In genomic region chr2:172923198-172923597, GRCm38 (mm10) we compare ENCODE assay signal across 18 mouse cellular contexts. TPM values are rescaled to one million over a fixed set of nuclear protein-coding genes. Genes with fewer than 3 reads are reported as not detected.
DNase-seq lines count a peak whose midpoint lies in the region; ATAC-seq and TF ChIP-seq lines count a peak whose summit lies in the region.
"Had no signal": no experiment of that assay in that cellular context is flagged by ENCODE, and none has a peak within 500 bp of the region (broad histone marks: within the 10 kb centered on the region; RNA-seq: fewer than 3 reads in every experiment).

No protein-coding gene starts in this region.

- H3K27ac ChIP-seq in heart, embryonic 10.5 days, result no peak overlapping the region
- no peak overlapping the region for H3K27ac ChIP-seq in neural tube, embryonic 15.5 days (replicated peaks)
- no peak overlapping the region for H3K27ac ChIP-seq in midbrain, postnatal 0 days (ENCODE audit: low read depth, low read length)
- H3K27ac ChIP-seq: forebrain, embryonic 13.5 days; kidney, postnatal 0 days; limb, embryonic 12.5 days had no signal

- H3K4me2 ChIP-seq in neural tube, embryonic 15.5 days, result no peak overlapping the region
- H3K4me2 ChIP-seq in midbrain, postnatal 0 days (ENCODE audit: low read depth, low read length, poor library complexity, severe bottlenecking), result no peak overlapping the region
- H3K4me2 ChIP-seq: embryonic facial prominence, embryonic 15.5 days; forebrain, embryonic 13.5 days; limb, embryonic 12.5 days had no signal

- DNase-seq in heart, adult 9 months (ENCODE audit: low spot score in 2 of 2), result peak; percentile 19 to 35
- DNase-seq in heart, embryonic 10.5 days (ENCODE audit: low spot score), result no peak
- DNase-seq in adrenal gland, adult 8-10 months, result peak; percentile 80
- peak; percentile 63 for DNase-seq in gastrocnemius, postnatal 14 days
- DNase-seq in heart, postnatal 36 days, result peak; percentile 21 to 48
- DNase-seq in midbrain, postnatal 0 days (ENCODE audit: low spot score), result no peak
- no peak for DNase-seq in retina, postnatal 1 day
- DNase-seq: thymus, postnatal 36 days had no signal

- no peak overlapping the region for H3K9ac ChIP-seq in neural tube, embryonic 15.5 days (replicated peaks)
- H3K9ac ChIP-seq in midbrain, postnatal 0 days (replicated peaks; ENCODE audit: low read length, poor library complexity, severe bottlenecking), result no peak overlapping the region
- H3K9ac ChIP-seq: embryonic facial prominence, embryonic 15.5 days; forebrain, embryonic 13.5 days; limb, embryonic 12.5 days had no signal

- no peak overlapping the region for H3K4me3 ChIP-seq in heart, embryonic 10.5 days
- H3K4me3 ChIP-seq in neural tube, embryonic 15.5 days (replicated peaks), result no peak overlapping the region
- no peak overlapping the region for H3K4me3 ChIP-seq in midbrain, postnatal 0 days (ENCODE audit: low read depth, low read length)
- H3K4me3 ChIP-seq: embryonic facial prominence, embryonic 15.5 days; forebrain, embryonic 13.5 days; limb, embryonic 12.5 days; megakaryocyte, embryonic 14.5 days had no signal

- WGBS in heart, embryonic 10.5 days, result 83% methylated on average over 7 of the region's 7 CpGs
- WGBS in neural tube, embryonic 15.5 days, result 89% methylated on average over 7 of the region's 7 CpGs
- 86% methylated on average over 7 of the region's 7 CpGs for WGBS in midbrain, postnatal 0 days

- intact Hi-C loops in gastrocnemius, postnatal 14 days (cut with DNase I; ENCODE audit: low total_unique reads), result no loop called here
- intact Hi-C loops in heart, postnatal 36 days (cut with DNase I), result no loop called here

- no peak for TF ChIP-seq CTCF in midbrain, postnatal 0 days (IDR thresholded peaks at IDR 0.05)

- H3K9me3 ChIP-seq in heart, embryonic 10.5 days, result no peaks in the 10 kb centered on the region
- H3K9me3 ChIP-seq in neural tube, embryonic 15.5 days (replicated peaks), result no peaks in the 10 kb centered on the region
- H3K9me3 ChIP-seq in midbrain, postnatal 0 days (ENCODE audit: low read length), result no peaks in the 10 kb centered on the region
- H3K9me3 ChIP-seq: embryonic facial prominence, embryonic 15.5 days; forebrain, embryonic 13.5 days; limb, embryonic 12.5 days; megakaryocyte, embryonic 14.5 days had no signal

- H3K36me3 ChIP-seq in heart, embryonic 10.5 days, result peaks cover 6% of the 10 kb centered on the region; the same call in 1 of the 2 replicates
- no peaks in the 10 kb centered on the region for H3K36me3 ChIP-seq in neural tube, embryonic 15.5 days
- H3K36me3 ChIP-seq in midbrain, postnatal 0 days (ENCODE audit: insufficient read depth, low read length), result no peaks in the 10 kb centered on the region
- H3K36me3 ChIP-seq: embryonic facial prominence, embryonic 15.5 days; G1E had no signal

- peaks cover 68% of the 10 kb centered on the region for H3K4me1 ChIP-seq in heart, embryonic 10.5 days
- H3K4me1 ChIP-seq in neural tube, embryonic 15.5 days, result no peaks in the 10 kb centered on the region
- no peaks in the 10 kb centered on the region for H3K4me1 ChIP-seq in midbrain, postnatal 0 days (ENCODE audit: insufficient read depth, low read length)
- H3K4me1 ChIP-seq: forebrain, embryonic 13.5 days had no signal

- no peaks in the 10 kb centered on the region for H3K27me3 ChIP-seq in heart, embryonic 10.5 days (ENCODE audit: insufficient read depth, poor library complexity, severe bottlenecking)
- no peaks in the 10 kb centered on the region; the same call in 1 of the 2 replicates for H3K27me3 ChIP-seq in neural tube, embryonic 15.5 days (replicated peaks)
- no peaks in the 10 kb centered on the region for H3K27me3 ChIP-seq in midbrain, postnatal 0 days (ENCODE audit: insufficient read depth, low read length)
- H3K27me3 ChIP-seq: embryonic facial prominence, embryonic 15.5 days; forebrain, embryonic 13.5 days; limb, embryonic 12.5 days had no signal

- no peak for ATAC-seq in neural tube, embryonic 15.5 days (ENCODE audit: low FRiP score)
- no peak for ATAC-seq in midbrain, postnatal 0 days (ENCODE audit: low FRiP score)
- ATAC-seq: activated CD4-positive, CD25-positive, alpha-beta regulatory T cell, adult 4 months; forebrain, embryonic 13.5 days had no signal

RNA-seq across cellular contexts. Expression of gene Bmp7, which starts 16.9 kb away (rescaled TPM):
- polyA plus RNA-seq in heart, embryonic 10.5 days (2016; fragmentation: Nextera tagmentation; extraction: Ambion mirVana), result 49.5 and 70.0 TPM in 2 replicates
- total RNA-seq in adrenal gland, adult 8-10 months (2022), result 100 to 1,000 TPM in 2 of 4 experiments, 10 to 100 TPM in 2; 39.9 to 107 (median 72.1) TPM
- total RNA-seq in gastrocnemius, postnatal 14 days (2021), result 1 to 10 TPM in 1 of 2 experiments, under 1 TPM in 1; 0.86 to 1.8 TPM
- total RNA-seq in heart, postnatal 36 days (2021), result 1 to 10 TPM; 1.1 to 1.2 TPM
- 13.4 and 13.7 TPM in 2 replicates for polyA plus RNA-seq in neural tube, embryonic 15.5 days (2015; fragmentation: Nextera tagmentation; extraction: Ambion mirVana)
- 34.0 and 35.9 TPM in 2 replicates for total RNA-seq in midbrain, postnatal 0 days (2014; rRNA removed)
- 14.8 and 15.3 TPM in 2 replicates for polyA plus RNA-seq in midbrain, postnatal 0 days (2015; fragmentation: Nextera tagmentation; extraction: Ambion mirVana)
- polyA plus RNA-seq: G1E had no signal

RNA-seq across cellular contexts. Expression of gene Spo11, which starts 54.3 kb away (rescaled TPM):
- polyA plus RNA-seq in heart, embryonic 10.5 days (2016; fragmentation: Nextera tagmentation; extraction: Ambion mirVana), result 0.06 and 0.20 TPM in 2 replicates
- not detected for total RNA-seq in adrenal gland, adult 8-10 months (2022)
- under 1 TPM in 1 of 2 experiments, not detected in 1; 0.11 TPM for total RNA-seq in gastrocnemius, postnatal 14 days (2021)
- not detected for total RNA-seq in heart, postnatal 36 days (2021)
- 0.44 and 1.1 TPM in 2 replicates for polyA plus RNA-seq in neural tube, embryonic 15.5 days (2015; fragmentation: Nextera tagmentation; extraction: Ambion mirVana)
- 1.7 and 2.8 TPM in 2 replicates for total RNA-seq in midbrain, postnatal 0 days (2014; rRNA removed)
- 1.1 and 1.6 TPM in 2 replicates for polyA plus RNA-seq in midbrain, postnatal 0 days (2015; fragmentation: Nextera tagmentation; extraction: Ambion mirVana)
- total RNA-seq: G1E; layer of hippocampus, postnatal 25 days had no signal
- polyA plus RNA-seq: C2C12, G1E had no signal

Comparison
In these comparisons a context has a peak if more than half of its experiments do, and no peak if none do; other contexts are left out.
1. DNase-seq: peak in heart, adult 9 months (2 of 2), adrenal gland, adult 8-10 months (single experiment), gastrocnemius, postnatal 14 days (single experiment) and heart, postnatal 36 days (2 of 2); none in heart, embryonic 10.5 days (single experiment), midbrain, postnatal 0 days (single experiment) and retina, postnatal 1 day (single experiment).
2. RNA of gene Bmp7, which starts 16.9 kb away (total RNA-seq): 39.9 to 107 TPM in adrenal gland, adult 8-10 months and 34.0 to 35.9 TPM in midbrain, postnatal 0 days; 0.86 to 1.8 TPM in gastrocnemius, postnatal 14 days and 1.1 to 1.2 TPM in heart, postnatal 36 days; every median in the first group is over 10 times any median in the second.